Mouse (Mus musculus) liver, adult (tissue): ENCODE results near the gene Camkv.

Experiments used
- GATA4 ChIP-seq: IDR thresholded peaks from 2 replicates; pipeline ENCODE4 v1.6.1; 2014; ENCODE audit warnings: mild to moderate bottlenecking, low read length; ENCODE audit not compliant: insufficient replicate concordance

Gene Camkv

GRCm38 (mm10) chr9:107986376-107986775, 50.9 kb downstream of the Camkv start:
- TF ChIP-seq GATA4: peak; percentile 85; the same call in 1 of the 2 replicates

- TF ChIP-seq GATA4: no peak
Measured at GRCm38 (mm10) chr9:107987950-107988349, 52.5 kb downstream of the Camkv start.

DNA sequence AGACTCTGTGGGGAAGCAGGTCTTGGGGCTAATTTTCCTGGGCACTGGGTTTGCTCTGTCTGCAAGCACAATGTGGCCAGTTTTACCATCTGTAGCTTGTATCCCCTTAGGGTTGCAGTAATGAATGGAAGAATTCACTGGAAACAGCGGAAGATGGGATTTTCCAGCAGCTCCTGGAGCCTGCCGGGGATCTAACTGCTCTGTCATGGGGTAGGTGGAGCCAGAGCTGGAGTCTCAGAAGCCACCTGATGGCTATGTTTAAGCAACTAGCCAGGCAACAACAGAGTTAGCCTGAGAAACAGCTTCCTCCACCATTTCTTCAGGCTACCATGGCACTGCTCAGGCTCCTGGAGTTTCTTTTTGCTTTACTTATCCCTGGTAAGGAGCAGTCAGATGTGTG, 56.7 kb downstream of the Camkv start, which contains the start of gene Cdhr4:
Gene Cdhr4 (plus strand): TSS at position 301 of the 400 bp plus-strand sequence.
- no peak for TF ChIP-seq GATA4

DNA sequence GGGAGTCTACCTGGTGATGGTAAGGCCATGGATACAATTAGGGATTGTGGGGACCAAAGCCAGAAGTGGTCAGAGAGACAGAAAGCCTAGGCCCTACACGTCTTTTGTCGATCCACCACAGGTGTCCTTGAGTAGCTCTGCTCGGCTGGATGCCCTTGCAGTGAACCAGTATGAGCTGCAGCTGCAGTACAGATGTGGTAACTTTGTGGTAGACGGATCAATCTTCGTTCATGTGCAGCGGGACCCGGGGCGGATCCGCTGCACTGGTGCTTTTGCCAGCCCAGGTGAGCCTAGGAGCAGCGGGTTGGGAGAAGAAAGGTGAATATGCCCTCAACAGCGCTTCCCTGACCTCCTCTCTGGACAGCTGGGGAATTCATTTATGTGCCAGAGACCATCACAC, 57.5 kb downstream of the Camkv start:
- TF ChIP-seq GATA4: no peak

GRCm38 (mm10) chr9:107994464-107994863, 59.0 kb downstream of the Camkv start:
- TF ChIP-seq GATA4: no peak

DNA sequence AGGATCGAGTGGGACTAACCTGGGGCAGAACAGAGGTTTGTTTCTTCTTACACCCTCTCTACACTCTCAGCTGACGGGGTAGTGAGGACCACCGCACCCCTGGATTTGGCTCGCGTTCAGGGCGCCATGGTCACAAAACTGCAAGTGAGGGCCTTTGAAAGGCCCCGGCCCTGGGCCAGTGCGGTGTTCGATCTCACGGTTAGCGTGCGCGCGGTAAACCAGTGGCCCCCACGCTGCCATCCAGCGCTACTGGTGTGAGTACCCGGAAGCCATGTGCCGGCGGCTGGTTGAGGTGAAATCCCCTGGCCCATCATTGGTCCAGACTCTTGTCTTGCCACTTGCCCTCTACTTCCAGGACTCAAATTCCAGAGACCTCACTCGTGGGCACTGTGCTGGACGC, 60.0 kb downstream of the Camkv start:
- TF ChIP-seq GATA4: no peak

DNA sequence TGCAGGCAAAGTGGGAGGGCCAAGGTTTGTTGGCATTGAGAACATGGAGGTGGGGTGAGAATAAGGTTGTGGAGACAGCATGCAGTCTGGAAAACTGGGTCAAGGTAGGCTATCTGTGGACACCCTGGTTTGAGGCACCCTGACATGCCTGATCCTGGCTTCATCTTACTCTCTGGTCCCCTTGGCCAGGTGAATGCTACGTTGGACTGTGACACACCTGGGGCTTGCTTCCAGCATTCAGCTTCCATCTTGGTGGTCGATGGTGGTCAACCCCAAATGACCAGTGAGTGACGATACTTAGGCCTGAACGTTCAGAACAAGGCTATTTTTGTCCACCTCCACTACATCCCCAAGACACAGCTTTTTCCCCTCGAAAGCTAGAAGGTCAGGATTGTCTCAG, 60.6 kb downstream of the Camkv start, which contains the start of gene Gm20662:
Gene Gm20662 (plus strand): TSS at position 301 of the 400 bp plus-strand sequence.
- no peak for TF ChIP-seq GATA4
